Mouse (Mus musculus): ENCODE data around the gene Car6.

The Car6 gene

GRCm38 (mm10) chr4:150178131-150178530, 23.0 kb downstream of the Car6 start:
- no peak for DNase-seq

DNA sequence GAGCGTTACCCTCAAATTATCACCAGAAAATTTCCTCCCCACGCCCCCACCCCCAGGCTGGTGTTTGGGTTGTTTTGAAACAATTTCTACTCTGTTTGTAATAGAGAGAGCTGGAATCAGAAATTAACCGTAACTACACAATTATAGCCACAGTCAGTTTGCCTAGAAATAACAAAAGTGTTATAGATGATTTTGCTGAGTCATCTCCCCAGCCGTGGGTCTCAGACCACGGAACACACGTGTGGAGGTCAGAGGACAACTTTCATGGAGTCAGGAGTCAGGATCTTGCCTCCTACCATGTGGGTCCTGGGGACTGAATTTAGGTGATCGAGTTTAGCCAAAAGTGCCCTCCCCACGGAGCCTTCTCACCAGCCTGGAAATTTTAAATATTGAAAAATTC, 24.0 kb downstream of the Car6 start:
- DNase-seq, result no peak

DNA sequence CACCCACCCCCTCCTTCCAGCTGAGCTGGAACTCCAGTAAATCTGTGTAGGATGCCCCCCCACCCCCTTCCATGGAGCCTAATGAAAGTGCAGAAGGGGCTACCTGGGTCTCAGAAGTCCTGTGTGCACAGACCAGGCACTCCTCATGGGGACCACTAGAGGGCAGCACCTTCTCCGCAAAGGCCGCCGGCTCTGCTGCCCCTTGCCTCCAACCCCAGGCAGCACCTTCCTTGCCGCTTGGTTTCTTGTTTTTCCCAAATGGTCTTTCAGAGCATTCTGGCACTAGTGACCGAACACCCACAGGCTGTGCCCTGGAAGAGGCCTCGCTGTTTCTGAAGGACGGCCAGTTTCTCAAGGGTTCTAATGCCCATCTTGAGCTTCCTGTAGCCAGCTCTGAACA, 24.6 kb downstream of the Car6 start:
- DNase-seq, result peak in 1 of 2 experiments; percentile 46

GRCm38 (mm10) chr4:150174027-150174426, 27.1 kb downstream of the Car6 start:
- DNase-seq, result no peak

GRCm38 (mm10) chr4:150173281-150173680, 27.9 kb downstream of the Car6 start:
- DNase-seq, result peak in 1 of 2 experiments; percentile 62

GRCm38 (mm10) chr4:150172107-150172506, 29.0 kb downstream of the Car6 start:
- DNase-seq, result no peak

DNA sequence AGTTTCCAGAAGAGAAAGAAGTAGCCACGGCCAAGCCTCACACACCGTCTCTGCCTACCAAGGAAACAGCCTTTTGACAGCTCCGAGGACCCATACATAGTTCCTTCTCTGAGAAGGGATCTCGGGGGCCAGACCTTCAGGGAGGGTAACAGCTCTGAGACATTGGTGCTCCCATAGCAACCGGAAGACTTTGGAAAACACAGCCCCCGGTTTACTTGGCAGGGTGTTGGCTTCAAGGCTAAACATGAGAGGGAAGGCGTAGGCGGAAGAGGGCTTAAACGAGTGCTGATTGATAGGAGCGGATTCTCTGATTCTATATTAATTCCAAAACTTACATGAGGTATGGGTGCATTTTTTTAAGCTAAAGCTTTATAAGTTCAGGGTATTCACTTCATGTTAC, 32.7 kb downstream of the Car6 start:
- no peak for DNase-seq

- DNase-seq, result no peak
These were observed 36.3 kb downstream of the Car6 start for GRCm38 (mm10) chr4:150164875-150165274.

- no peak for DNase-seq
These were observed 38.5 kb downstream of the Car6 start for GRCm38 (mm10) chr4:150162561-150163169.

DNA sequence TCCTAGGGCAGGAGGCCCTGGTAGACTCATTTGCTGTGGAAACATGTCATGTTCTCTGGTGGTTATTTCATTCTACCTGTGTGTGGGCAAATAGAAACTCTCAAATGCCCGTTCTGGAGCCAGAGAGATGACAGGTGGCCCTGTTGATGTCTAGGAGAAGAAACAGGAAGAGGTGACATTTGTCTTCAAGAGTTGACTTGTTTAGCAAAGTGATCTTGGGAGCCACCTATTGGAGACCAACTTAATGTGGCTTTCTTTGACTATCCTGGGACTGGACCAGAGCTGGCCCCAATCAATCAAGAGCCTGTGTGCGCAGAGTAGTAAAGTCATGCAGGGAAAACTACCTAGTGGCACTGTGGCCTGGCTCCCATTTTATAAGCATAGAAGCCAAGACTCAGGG, 41.7 kb downstream of the Car6 start:
- no peak for DNase-seq

- no peak for DNase-seq
These were observed 43.7 kb downstream of the Car6 start for GRCm38 (mm10) chr4:150157348-150157882.

DNA sequence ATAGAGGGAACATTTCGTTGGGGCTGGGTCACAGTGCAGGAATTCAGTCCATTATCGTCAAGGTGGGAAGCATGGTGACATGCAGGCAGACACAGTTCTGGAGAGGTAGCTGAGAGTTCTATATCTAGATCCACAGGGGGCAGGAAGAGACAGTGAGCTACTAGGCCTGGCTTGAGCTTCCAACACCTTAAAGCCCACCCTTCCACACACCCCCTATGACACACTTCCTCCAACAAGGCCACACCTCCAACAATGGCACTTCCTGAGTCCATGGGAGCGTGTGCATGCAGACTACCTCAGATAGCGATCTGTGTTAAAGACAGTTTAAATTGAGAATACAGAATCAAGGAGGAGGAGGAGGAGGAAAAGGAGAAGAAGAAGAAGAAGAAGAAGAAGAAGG, 45.4 kb downstream of the Car6 start:
- DNase-seq, result no peak

DNA sequence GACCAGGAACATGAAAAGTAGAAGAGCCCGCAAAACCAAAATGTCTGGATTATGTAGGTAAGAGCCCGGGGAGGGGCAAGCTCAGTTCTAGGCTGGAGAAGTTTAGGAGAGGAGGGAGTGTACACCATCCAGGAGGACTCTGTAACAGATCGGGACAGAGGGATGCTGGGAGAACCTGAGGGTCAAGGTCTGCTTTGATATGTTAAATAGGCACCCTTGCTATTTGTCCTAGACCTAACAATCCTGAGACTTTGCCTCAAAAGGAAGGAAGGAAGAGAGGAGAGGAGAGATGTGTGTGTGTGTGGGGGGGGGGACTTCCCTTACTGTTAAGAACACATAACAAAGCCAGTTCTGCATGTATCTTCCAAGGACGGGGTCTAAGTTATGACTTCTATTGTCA, 45.8 kb downstream of the Car6 start:
- no peak for DNase-seq

DNA sequence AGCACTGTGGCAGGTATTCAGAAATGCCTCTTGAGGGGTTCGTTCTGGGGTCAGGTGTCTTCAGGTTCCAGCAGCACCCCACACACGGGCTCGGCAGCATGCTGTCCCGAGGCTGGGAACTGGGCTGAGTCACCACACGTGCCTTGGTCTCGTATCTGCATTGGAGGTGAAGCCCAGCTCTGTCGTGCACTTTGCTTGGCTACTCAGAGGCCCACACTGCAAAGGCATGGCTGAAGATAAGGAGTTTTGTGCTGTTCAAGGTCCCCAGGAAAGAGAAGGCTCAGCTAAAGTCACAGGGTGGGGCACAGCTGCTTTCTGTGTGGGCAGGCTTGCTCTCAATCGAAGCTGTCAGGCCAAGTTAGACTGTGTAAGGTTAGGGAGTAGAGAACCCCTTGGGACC, 48.6 kb downstream of the Car6 start:
- DNase-seq, result no peak

- DNase-seq, result no peak
These were observed 50.1 kb downstream of the Car6 start for GRCm38 (mm10) chr4:150151045-150151444.

DNA sequence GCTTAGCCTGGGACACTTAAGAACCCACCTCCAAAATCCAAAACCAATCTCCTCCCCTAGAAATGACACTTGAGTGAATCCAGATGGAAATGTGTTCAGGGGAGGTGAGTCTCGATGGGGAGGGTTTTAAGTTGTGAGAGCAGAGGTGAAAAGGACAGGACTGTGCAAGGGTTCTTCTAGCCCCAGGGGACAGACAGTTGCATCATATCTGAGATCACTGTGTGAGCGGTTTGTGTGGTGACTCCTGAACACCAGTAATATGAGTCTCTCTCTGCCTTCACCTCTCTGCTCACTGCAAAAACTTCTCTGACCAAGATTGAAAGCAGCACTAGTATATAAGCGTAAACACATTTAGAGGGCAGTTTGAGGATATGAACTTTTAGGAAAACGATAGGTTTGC, 54.8 kb downstream of the Car6 start:
- DNase-seq, result no peak

DNA sequence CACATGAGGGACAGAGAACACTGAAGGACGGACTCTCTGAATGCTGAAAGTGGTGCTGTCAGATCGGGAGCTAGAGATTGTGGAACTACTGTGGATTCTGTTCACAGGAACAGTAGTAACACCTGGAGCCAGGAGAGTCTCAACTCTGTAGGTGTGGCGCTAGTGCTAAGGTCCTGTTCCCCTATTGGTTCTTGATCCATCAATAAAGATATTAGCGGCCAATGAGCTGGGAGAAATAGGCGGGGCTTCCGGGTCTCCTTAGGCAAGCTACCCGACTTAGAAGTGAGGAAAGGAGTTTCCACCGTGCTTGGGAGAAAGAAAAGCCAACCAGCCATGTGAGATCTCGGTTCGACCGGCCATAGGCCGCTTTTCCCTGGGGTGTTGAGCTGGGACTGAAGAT, 56.9 kb downstream of the Car6 start:
- DNase-seq, result no peak

DNA sequence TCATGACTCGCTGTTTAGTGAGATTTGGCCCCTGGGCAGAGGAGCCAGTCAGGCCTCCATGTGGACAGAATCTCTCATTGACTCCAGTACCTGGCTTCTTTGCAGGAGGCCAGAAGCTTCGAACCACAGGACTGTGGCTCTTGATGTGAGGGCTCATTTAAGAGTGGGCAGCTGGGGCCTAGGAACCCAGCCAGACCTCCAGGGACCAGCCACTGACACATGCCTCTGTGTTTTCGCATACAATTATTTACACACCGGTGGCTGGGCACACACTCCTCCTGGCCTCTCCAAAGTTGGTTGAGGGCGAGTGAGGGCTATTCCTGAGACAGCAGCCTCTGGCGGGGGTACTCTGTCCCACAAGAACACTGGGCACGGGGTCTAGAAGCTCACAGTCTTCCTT, 60.8 kb downstream of the Car6 start:
- no peak for DNase-seq

DNA sequence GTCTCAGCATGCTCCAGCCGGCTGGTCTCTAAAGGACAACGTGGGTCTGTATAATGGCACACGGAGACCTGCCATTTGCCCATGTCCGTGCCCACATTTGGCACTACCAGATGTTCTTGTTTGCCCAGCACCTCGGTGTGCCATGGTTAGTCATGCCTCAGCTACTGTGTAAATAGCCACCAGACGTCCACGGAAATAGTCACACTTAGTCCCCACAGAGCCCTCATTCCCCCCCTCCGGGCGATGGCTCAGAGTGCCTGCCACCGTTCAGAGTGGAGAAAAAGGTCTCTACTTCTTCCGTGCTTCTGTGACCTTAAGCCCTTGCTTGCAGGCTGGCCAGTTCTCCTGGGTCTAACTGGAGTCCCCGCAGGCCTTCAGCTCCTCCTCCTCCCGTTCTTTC, 62.0 kb downstream of the Car6 start:
- DNase-seq, result no peak

DNA sequence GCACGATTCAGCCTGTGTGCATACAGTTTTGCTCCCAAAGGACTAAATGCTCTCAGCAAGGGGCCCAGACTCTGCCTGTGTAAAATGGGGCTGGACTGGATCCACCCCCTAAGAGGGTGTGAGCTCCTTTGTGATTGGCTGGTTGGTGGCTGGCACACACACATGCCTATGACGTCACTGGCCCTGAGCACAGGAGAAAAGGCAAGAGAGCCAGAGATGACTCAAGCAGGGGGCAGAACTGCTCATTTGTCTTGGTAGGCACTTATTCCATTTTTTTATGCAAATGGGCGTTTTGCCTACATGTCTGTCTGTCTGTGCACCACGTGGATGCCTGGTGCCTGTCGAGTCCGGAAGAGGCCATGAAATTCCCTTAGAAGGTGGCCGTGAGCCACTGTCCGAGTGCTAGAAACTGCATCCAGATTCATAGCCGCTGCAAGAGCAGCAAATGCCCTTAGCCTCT, 63.0 kb downstream of the Car6 start:
- peak; percentile 74 to 79 for DNase-seq

DNA sequence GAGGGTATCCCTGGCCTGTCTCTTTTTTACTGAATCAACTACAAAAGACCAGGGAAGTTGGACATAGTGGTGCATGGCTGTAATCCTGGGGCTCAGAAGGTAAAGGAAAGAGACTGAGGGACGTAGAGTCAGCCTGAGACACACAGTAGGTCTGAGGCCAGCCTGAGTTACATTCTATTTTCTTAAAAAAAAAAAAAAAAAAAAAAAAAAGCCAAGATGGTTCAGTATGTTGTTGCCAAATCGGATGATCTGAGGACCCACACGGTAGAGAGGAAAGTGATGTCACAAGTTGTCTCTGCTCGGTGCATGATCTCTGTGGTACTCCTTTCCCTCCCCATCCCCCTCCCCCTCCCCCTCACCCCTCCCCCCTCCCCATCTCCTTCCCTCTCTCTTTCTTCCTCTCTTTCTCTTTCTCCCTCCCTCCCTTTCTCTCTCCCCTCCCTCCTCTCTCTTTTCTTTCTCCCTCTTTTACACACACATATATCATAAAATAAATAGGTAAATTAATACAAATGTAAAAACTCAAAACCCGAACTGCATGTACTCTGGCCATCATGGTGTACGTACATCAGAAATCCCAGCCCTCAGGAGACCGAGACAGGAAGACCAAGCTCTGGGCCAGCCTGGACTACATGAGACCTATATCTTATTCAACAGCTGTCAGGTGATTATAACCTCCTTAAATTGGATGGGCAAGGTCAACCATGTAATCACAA, 63.6 kb downstream of the Car6 start:
- no peak for DNase-seq
